Mouse (Mus musculus) limb, embryonic 10.5 days (tissue): ENCODE data around the gene Plekha4. TPM values are rescaled to one million over a fixed set of nuclear protein-coding genes. Genes with fewer than 3 reads are reported as not detected.

Experiments used
- DNase-seq: peaks from one replicate; pipeline ENCODE4 v3.0.0-alpha.2; 2017; ENCODE audit warnings: low spot score
- H3K27ac ChIP-seq: fragments of 300-500 bp; sonication (generic); 2 replicates; pipeline ENCODE4 v1.5.1; 2016; ENCODE audit warnings: mild to moderate bottlenecking
- H3K27me3 ChIP-seq: fragments of 300-500 bp; sonication (generic); 2 replicates; pipeline ENCODE4 v1.6.1; 2016; ENCODE audit warnings: low read depth, mild to moderate bottlenecking; ENCODE audit not compliant: poor library complexity, severe bottlenecking
- H3K36me3 ChIP-seq: fragments of 300-500 bp; sonication (generic); 2 replicates; pipeline ENCODE4 v1.6.1; 2016; ENCODE audit warnings: mild to moderate bottlenecking, moderate library complexity
- H3K4me1 ChIP-seq: fragments of 300-500 bp; sonication (generic); 2 replicates; pipeline ENCODE4 v1.6.1; 2016
- H3K4me3 ChIP-seq: fragments of 300-500 bp; sonication (generic); 2 replicates; pipeline ENCODE4 v1.5.1; 2016; ENCODE audit warnings: mild to moderate bottlenecking, moderate library complexity
- H3K9me3 ChIP-seq: fragments of 300-500 bp; sonication (generic); replicated peaks from 2 replicates; pipeline ENCODE4 v1.6.1; 2016; ENCODE audit warnings: mild to moderate bottlenecking
- WGBS: fragments of 180-500 bp; shearing (Covaris S2); methylation state at CpG from one replicate; pipeline ENCODE4 v1.1.7; 2016; 5-methylcytosine and 5-hydroxymethylcytosine counted together
- polyA plus RNA-seq: library from polyadenylated mRNA; unstranded; fragments of >200 nt; fragmentation: Nextera tagmentation; extraction: Ambion mirVana; gene quantifications from 2 replicates; pipeline ENCODE4 v1.2.1, GENCODE M21; 2016

Plekha4 gene
- polyA plus RNA-seq, 1 experiment from 2014 or later: 1.0 TPM

DNA sequence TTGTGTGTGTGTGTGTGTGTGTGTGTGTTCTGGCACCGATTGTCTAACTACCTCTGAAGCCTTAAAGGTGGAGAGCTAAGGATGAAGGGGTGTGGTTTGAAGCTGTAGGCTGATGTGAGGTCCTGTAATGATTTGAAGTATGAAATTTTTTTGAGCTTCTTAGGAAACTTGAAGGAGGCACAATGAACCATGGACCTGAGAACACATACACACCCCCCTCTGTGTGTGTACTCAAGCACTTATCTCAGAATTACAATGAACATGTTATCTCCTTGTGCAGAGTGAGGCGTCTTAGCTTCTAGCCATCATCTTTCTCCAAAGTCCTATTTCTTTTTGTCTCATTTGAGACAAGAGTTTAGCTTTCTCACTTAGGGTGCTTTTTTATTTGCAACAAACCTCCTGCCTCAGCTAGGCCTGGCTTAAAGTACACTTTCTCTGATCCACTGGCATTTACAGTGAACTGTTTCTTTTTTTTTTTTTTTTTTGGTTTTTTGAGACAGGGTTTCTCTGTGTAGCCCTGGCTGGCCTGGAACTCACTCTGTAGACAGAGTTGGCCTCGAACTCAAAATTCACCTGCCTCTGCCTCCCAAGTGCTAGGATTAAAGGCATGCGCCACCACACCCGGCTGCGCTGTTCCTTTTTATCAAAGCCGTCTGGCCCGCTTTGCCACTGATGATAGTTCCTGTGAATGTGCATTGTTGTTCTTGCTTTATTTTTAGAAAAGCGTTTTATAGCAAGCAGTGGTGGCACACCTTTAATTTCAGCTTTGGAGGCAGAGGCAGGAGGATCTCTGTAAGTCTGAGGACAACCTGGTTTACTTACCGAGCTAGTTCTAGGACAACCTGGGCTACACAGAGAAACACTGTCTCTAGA is 42.7 kb downstream of the Plekha4 start:
- H3K36me3 ChIP-seq: no peaks in the 10 kb centered on the region
- peak overlapping the region; percentile 55 for H3K4me3 ChIP-seq
- H3K27ac ChIP-seq: peak overlapping the region; percentile 95
- no peaks in the 10 kb centered on the region for H3K27me3 ChIP-seq
- DNase-seq: no peak
- H3K4me1 ChIP-seq: peaks cover 48% of the 10 kb centered on the region
- no peaks in the 10 kb centered on the region for H3K9me3 ChIP-seq
- WGBS: 81% methylated on average over 10 of the region's 10 CpGs

DNA sequence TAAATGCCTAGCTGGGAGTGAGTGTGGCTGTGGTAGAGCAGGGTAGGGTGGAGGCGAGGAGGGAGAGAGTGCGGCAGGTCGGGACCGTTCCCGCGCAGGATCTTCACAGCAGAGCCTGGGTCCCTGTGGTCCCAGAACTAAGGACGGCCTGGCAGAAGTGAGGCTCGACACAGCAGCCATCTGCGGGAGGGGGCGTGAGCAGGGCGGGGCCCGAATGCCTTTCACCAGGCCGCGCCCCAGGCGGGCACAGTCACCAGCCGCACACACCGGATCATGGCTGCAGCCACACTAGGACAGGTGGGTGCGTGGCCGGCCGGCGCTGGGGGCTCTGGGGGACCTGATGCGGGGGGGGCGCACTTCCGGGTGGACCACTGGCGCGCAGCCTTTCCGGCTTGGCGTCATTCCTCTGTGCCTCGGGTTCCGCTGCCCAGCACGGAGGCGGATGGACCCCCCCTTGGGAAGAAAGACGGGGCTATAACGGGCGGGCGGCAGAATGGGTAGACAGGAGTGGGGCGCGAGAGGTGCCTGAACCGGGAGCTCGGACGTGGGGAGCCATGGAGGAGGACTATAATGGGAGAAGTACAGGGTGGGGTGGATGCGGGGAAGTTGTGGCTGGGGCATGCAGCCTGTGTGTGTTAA is 44.1 kb downstream of the Plekha4 start, which contains the start of gene Bcat2:
TSS of gene Bcat2 (plus strand) at position 51 of the 639 bp plus-strand sequence.
- H3K4me3 ChIP-seq: peak within 1 kb of the TSS; percentile 82
- no peaks in the 10 kb centered on the region for H3K27me3 ChIP-seq
- peaks cover 48% of the 10 kb centered on the region for H3K4me1 ChIP-seq
- no peaks in the 10 kb centered on the region for H3K9me3 ChIP-seq
- 0 out of 2 replicates have a peak, but pooled peaks cover 4% of the 10 kb centered on the region for H3K36me3 ChIP-seq
- 1% methylated on average over 42 of the region's 42 CpGs for WGBS
- DNase-seq: peak; percentile 86
- peak within 1 kb of the TSS; percentile 95 for H3K27ac ChIP-seq

DNA sequence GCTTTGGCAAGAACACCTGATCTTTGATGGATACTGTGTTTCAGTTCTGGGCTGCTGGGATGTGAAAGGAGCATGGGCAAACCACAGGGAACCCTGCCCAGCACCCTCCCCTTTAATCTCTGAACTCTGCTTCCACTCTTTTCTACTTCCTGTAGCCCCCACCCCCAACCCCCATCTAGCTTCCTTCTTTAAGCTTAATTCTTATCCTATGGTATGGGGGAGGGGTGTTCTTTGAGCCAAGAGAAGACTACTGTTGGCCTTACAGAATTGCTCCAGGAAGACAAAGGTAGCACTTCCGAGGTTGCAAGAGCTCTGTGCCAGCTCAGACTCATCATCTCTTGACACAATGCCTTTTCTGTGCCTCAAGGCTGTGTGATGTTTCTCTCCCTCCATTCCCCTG is 45.8 kb downstream of the Plekha4 start:
- no peak overlapping the region; the same call in 1 of the 2 replicates for H3K27ac ChIP-seq
- no peak overlapping the region for H3K4me3 ChIP-seq
- H3K4me1 ChIP-seq: peaks cover 43% of the 10 kb centered on the region
- no peaks in the 10 kb centered on the region for H3K27me3 ChIP-seq
- WGBS: 79% methylated on average over 1 of the region's 1 CpGs
- no peak for DNase-seq
- H3K36me3 ChIP-seq: peaks cover 21% of the 10 kb centered on the region
- no peaks in the 10 kb centered on the region for H3K9me3 ChIP-seq

DNA sequence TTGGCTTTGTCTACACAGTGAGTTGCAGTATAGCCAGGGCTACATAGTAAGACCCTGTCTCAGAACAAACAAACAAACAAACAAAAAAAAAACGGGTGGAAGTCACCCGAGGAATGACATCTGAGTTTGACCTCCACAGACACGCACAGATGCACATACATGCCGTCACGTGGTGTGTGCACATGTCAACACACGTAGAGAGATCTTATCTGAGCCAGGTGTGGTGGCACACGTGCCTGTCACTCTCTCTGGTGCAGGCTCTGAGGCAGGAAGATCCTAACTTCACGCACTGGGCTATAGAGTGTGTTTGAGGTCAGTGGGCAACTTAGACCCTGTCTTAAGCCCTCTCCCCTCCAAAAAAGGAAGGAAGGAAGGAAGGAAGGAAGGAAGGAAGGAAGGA is 47.8 kb downstream of the Plekha4 start:
- Histone ChIP-seq H3K4me1 (peaks cover 24% of the 10 kb centered on the region), H3K27me3 (no peaks in the 10 kb centered on the region), H3K4me3 (no peak overlapping the region), H3K27ac (no peak overlapping the region), H3K36me3 (peaks cover 41% of the 10 kb centered on the region), H3K9me3 (no peaks in the 10 kb centered on the region)
- DNase-seq: no peak
- 85% methylated on average over 8 of the region's 8 CpGs for WGBS

DNA sequence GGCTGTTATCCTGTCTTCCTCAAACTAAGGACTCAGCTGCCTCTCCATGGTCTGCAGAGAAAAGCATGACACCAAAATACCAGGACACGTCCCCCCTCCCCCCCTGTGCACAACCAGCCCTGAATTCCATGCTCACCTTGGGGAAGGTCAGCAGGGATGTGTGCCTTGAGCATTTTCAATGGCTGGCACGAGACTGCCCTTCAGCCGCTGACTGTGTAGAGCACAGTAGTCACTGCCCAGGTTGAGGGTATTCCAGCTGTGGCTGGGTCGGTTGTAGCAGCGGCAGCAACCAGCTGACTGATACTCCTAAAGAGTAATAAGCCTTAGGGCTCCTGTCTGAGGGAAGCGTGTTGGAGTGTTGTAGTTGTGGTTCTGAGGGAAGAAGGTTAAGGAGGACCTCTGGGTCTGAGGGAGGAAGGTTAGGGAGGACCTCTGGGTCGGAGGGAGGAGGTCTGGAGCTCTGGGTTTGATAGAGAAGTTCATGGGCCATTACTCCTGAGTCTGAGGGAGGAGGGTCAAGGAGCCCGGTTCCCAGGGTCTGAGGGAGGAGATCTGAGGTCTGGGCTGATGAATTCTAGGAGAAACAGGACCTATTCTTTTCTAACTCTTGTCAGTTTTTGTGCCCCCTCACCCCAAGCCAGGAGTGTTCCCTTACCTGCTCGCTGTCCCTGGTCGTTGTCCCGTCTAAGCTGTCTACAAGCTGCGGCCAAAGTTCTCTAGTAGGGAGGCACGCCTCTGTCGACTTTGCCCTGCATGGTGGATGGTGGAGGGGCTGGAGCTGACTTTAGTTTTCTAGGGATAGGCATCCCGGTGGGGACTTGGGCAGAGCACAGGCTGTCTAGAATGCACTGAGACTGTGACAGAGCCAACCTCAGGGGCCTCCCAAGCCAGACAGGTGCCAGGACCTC is 48.6 kb downstream of the Plekha4 start:
- H3K4me3 ChIP-seq: no peak overlapping the region
- H3K36me3 ChIP-seq: peaks cover 43% of the 10 kb centered on the region
- no peaks in the 10 kb centered on the region for H3K27me3 ChIP-seq
- WGBS: 88% methylated on average over 15 of the region's 15 CpGs
- H3K4me1 ChIP-seq: peaks cover 24% of the 10 kb centered on the region
- no peak overlapping the region for H3K27ac ChIP-seq
- no peaks in the 10 kb centered on the region for H3K9me3 ChIP-seq
- DNase-seq: no peak

DNA sequence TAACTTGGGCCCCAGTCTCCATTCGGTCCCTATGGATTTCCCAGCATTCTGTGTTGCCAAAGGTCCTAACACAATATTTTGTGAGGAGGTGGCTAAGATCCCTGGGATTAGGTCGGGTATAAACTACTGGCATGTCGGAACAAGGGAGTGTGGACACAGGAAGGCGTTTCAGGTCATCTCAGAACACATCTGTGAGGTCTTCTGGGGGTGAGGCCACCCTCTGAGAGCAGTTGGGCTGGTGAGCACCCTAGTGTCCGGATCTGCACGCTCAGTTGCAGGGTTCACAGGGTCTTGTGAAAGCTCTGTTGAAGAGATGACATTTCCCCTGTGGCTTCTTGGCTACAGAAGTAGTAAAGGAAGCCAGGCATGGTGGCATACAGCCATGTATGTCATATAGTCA is 59.8 kb downstream of the Plekha4 start:
- WGBS: 93% methylated on average over 6 of the region's 6 CpGs

DNA sequence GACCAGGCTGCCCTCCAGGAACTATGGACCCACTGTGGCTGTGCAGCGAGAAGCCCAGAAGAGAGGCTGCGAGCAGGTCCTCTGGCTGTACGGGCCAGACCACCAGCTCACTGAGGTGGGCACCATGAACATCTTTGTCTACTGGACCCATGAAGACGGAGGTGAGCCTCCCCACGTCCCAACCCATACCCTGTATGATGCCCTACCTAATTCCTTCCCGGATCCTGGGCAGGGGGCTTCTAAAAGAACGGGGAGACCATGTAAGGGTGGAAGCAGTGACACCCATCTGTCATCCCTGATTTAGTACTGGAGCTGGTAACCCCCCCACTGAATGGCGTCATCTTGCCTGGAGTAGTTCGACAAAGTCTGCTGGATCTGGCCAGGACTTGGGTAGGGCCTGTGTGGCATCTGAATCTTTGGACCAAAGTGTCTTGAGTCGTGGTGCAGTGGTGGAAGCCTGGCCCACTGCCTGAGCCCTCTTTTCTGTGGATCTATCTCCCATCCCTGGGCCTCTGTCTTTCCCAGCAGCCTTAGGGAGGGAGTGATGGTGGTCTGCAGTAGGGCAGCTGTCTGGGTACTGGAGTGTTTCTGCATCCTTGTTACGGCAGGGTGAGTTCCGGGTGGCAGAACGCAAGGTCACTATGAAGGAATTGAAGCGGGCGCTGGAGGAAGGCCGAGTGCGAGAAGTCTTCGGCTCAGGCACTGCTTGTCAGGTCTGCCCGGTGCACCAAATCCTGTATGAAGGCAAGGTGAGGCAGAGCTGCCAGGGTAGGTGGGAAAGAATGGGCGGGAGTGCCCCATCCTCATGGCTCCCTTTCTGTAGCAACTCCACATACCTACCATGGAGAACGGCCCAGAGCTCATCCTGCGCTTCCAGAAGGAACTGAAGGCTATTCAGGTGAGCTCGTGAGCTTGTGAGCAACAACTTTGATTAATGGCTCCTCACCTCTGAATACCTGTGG is 61.8 kb downstream of the Plekha4 start:
- Histone ChIP-seq H3K4me3 (no peak overlapping the region), H3K36me3 (peaks cover 49% of the 10 kb centered on the region), H3K27me3 (no peaks in the 10 kb centered on the region), H3K4me1 (0 out of 2 replicates have a peak, but pooled peaks cover 6% of the 10 kb centered on the region), H3K27ac (no peak overlapping the region), H3K9me3 (no peaks in the 10 kb centered on the region)
- 94% methylated on average over 23 of the region's 23 CpGs for WGBS
- DNase-seq: no peak

More for the DNA sequence above, 59.8 kb downstream of the Plekha4 start:
- H3K4me3 ChIP-seq: no peak overlapping the region
- no peak overlapping the region for H3K27ac ChIP-seq
- no peaks in the 10 kb centered on the region for H3K9me3 ChIP-seq
- H3K27me3 ChIP-seq: no peaks in the 10 kb centered on the region
- DNase-seq: no peak
- H3K36me3 ChIP-seq: peaks cover 58% of the 10 kb centered on the region
- H3K4me1 ChIP-seq: 0 out of 2 replicates have a peak, but pooled peaks cover 6% of the 10 kb centered on the region

DNA sequence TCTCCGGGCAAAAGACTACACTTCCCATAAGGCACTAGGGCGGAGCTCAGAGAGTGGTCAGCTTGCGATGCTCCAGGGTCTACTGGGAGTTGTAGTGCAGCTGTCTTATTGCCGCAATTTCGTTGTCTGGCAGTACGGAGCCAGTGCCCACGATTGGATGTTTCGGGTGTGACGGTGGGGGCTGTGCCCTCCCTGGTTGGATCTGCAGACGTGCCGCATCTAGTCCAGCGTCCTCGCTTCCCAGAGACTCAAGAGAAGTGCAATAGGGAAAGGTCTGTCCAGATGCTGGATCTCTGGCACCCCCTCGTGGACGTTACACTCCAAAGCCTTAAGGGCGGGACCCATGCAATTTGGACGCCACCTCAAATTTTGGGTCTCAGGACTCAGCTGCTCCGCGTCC is 63.0 kb downstream of the Plekha4 start:
- Histone ChIP-seq H3K36me3 (peaks cover 39% of the 10 kb centered on the region), H3K9me3 (no peaks in the 10 kb centered on the region), H3K27ac (peak overlapping the region; percentile 68; the same call in 1 of the 2 replicates), H3K4me3 (peak overlapping the region; percentile 47), H3K4me1 (0 out of 2 replicates have a peak, but pooled peaks cover 6% of the 10 kb centered on the region), H3K27me3 (no peaks in the 10 kb centered on the region)
- peak; percentile 91 for DNase-seq
- 5% methylated on average over 19 of the region's 19 CpGs for WGBS

DNA sequence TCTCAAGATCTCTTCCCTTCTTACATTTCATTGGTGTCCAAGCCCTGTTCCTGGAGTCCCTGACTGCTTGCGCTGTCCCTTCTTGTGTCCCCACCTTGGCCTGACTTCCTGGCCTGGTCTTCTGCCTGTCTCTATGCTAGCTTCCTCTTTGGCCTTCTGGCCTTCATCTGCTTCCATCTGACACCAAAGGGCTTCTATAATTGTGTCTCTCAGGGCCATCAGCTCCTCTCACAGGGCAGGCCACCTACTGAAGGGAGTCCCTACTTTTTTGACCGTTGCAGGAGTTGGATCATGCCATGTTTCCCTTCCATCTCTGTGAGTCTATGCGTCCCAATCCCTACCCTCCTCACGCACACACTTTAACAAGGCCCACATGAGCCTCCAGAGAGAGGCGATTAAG is 63.8 kb downstream of the Plekha4 start:
- 92% methylated on average over 5 of the region's 5 CpGs for WGBS
- Histone ChIP-seq H3K27me3 (no peaks in the 10 kb centered on the region), H3K9me3 (no peaks in the 10 kb centered on the region), H3K36me3 (peaks cover 32% of the 10 kb centered on the region), H3K27ac (peak overlapping the region; percentile 68; the same call in 1 of the 2 replicates), H3K4me1 (0 out of 2 replicates have a peak, but pooled peaks cover 6% of the 10 kb centered on the region), H3K4me3 (0 out of 2 replicates have a peak overlapping the region, but pooled peaks have one; percentile 47)
- no peak for DNase-seq

DNA sequence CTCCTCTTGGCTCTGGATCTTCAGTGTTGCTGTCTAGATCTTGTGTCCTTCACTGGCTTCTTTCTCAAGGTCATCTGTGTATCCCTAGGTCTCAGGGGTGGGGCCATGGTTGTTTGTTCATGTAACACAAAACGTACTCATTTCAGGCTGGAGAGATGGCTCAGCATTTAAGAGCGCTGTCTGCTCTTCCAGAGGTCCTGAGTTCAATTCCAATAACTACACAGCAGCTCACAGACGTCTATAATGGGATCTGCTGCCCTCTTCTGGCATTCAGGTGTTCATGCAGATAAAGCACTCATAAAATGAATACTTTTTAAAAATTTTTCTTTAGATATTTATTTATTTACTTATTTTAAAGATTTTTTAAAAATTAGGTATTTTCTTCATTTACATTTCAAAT is 64.7 kb downstream of the Plekha4 start:
- no peak overlapping the region for H3K27ac ChIP-seq
- H3K27me3 ChIP-seq: no peaks in the 10 kb centered on the region
- H3K36me3 ChIP-seq: peaks cover 22% of the 10 kb centered on the region
- WGBS: 67% methylated on average over 3 of the region's 3 CpGs
- no peaks in the 10 kb centered on the region for H3K9me3 ChIP-seq
- H3K4me1 ChIP-seq: 0 out of 2 replicates have a peak, but pooled peaks cover 6% of the 10 kb centered on the region
- H3K4me3 ChIP-seq: no peak overlapping the region
- DNase-seq: no peak

DNA sequence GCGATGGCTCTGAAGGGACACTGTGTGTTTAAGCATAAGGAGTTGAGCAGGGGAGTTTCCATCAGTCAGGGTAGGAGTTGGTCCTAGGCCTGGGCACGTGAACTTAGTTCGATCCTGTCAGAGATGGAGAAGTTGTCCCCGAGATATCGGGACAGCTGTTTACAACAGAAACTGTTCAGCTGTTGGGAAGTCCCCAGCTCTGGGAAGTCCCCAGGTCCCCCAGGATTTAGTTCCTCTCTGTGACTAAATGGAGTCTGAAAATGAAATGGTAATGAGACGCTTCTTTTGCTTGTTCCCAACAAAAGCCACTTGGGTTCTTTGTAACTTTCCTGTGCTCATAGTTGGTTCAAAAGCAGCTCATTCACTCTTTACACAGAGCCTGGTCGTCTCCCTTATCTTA is 65.8 kb downstream of the Plekha4 start:
- Histone ChIP-seq H3K27ac (no peak overlapping the region), H3K9me3 (no peaks in the 10 kb centered on the region), H3K27me3 (no peaks in the 10 kb centered on the region), H3K4me3 (no peak overlapping the region), H3K4me1 (0 out of 2 replicates have a peak, but pooled peaks cover 6% of the 10 kb centered on the region), H3K36me3 (peaks cover 12% of the 10 kb centered on the region)
- WGBS: 84% methylated on average over 7 of the region's 7 CpGs
- no peak for DNase-seq
